Mouse (Mus musculus) lung, adult 2 months (tissue): ENCODE measurements around the gene Qtrt2.

Experiments
- CTCF ChIP-seq: fragments of 200-500 bp; IDR thresholded peaks from 2 replicates; pipeline ENCODE4 v1.5.1; 2011; ENCODE audit warnings: mild to moderate bottlenecking, low read length, control low read depth; ENCODE audit not compliant: insufficient read depth
- POLR2A ChIP-seq: fragments of 200-500 bp; IDR thresholded peaks from 2 replicates; pipeline ENCODE4 v1.6.1; 2011; ENCODE audit warnings: low read depth, mild to moderate bottlenecking, control low read depth, low read length, borderline replicate concordance; ENCODE audit errors: extremely low read depth

- TF ChIP-seq CTCF, result no peak
- no peak for TF ChIP-seq POLR2A
These were observed 32.1 kb downstream of the Qtrt2 start for GRCm38 (mm10) chr16:43894501-43894900.
